Mouse (Mus musculus): ENCODE measurements around the gene Ankef1. TPM values are rescaled to one million over a fixed set of nuclear protein-coding genes. Genes with fewer than 3 reads are reported as not detected.

Ankef1 gene
- polyA plus RNA-seq, 1 experiment = not detected

GRCm38 (mm10) chr2:136511073-136511472 lies 9.4 kb downstream of the Ankef1 start:
- Histone ChIP-seq H3K4me1 (ENCODE audit: control insufficient read depth, insufficient read depth, low read length) (no peaks in the 10 kb centered on the region), H3K4me3 (ENCODE audit: insufficient read depth, low read length) (no peak overlapping the region), H3K27ac (ENCODE audit: insufficient read depth, low read depth, low read length) (no peak overlapping the region)
- no peak for TF ChIP-seq POLR2A (IDR thresholded peaks at IDR 0.05; ENCODE audit: borderline replicate concordance, low read depth, low read length)
- no peak for TF ChIP-seq CTCF (IDR thresholded peaks at IDR 0.05; ENCODE audit: low read depth, low read length)

DNA sequence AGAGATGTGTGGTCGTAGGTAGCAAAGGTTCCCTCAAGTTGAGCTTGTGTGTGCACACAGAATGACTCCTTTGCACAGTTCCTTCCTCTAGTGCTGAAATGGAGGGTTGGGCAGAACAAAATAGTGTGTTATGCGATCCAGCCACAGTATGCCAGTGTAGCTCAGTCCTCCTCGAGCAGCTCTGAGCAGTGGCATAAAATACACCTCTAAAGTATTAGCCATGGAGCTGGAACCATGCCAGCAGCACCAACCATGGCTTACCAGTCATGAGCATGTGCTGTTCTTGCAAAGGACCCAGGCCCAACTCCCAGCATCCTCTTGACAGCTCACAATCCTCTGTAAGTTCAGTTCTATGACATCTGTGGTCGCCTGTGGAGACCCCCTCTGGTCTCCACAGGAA lies 10.0 kb downstream of the Ankef1 start:
- H3K4me3 ChIP-seq (ENCODE audit: insufficient read depth, low read length) = no peak overlapping the region
- TF ChIP-seq CTCF (IDR thresholded peaks at IDR 0.05; ENCODE audit: low read depth, low read length) = no peak
- TF ChIP-seq POLR2A (IDR thresholded peaks at IDR 0.05; ENCODE audit: borderline replicate concordance, low read depth, low read length) = no peak
- no peak overlapping the region for H3K27ac ChIP-seq (ENCODE audit: insufficient read depth, low read depth, low read length)
- no peaks in the 10 kb centered on the region for H3K4me1 ChIP-seq (ENCODE audit: control insufficient read depth, insufficient read depth, low read length)

DNA sequence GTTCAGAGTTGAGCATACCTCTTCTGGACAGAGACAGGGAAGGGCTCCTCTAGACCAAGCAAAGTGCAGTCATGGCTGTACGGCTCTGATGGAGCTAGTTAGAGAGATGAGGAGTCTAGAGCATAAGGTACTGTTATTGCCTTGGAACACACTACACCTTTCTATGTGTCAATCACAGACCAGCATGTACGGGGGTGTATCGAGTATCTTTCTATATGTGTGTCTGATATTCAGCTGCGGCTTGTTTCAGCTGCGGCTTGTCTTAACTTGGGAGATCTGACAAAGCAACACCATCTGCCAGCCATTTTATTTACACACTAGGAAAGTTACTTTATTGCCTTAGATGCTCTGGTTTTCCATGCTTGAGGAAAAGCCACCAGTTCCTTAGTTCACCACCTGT lies 11.1 kb downstream of the Ankef1 start:
- no peak overlapping the region for H3K27ac ChIP-seq (ENCODE audit: insufficient read depth, low read depth, low read length)
- H3K4me3 ChIP-seq (ENCODE audit: insufficient read depth, low read length) = no peak overlapping the region
- no peaks in the 10 kb centered on the region for H3K4me1 ChIP-seq (ENCODE audit: control insufficient read depth, insufficient read depth, low read length)
- TF ChIP-seq POLR2A (IDR thresholded peaks at IDR 0.05; ENCODE audit: borderline replicate concordance, low read depth, low read length) = no peak

- Histone ChIP-seq H3K4me1 (ENCODE audit: control insufficient read depth, insufficient read depth, low read length) (no peaks in the 10 kb centered on the region), H3K4me3 (ENCODE audit: insufficient read depth, low read length) (no peak overlapping the region), H3K27ac (ENCODE audit: insufficient read depth, low read depth, low read length) (no peak overlapping the region)
- TF ChIP-seq CTCF (IDR thresholded peaks at IDR 0.05; ENCODE audit: low read depth, low read length) = no peak
- no peak for TF ChIP-seq POLR2A (IDR thresholded peaks at IDR 0.05; ENCODE audit: borderline replicate concordance, low read depth, low read length)
Observed at GRCm38 (mm10) chr2:136513806-136514205, 12.1 kb downstream of the Ankef1 start.

- H3K4me3 ChIP-seq (ENCODE audit: insufficient read depth, low read length) = no peak overlapping the region
- TF ChIP-seq CTCF (IDR thresholded peaks at IDR 0.05; ENCODE audit: low read depth, low read length) (no peak), POLR2A (IDR thresholded peaks at IDR 0.05; ENCODE audit: borderline replicate concordance, low read depth, low read length) (no peak)
- no peaks in the 10 kb centered on the region for H3K4me1 ChIP-seq (ENCODE audit: control insufficient read depth, insufficient read depth, low read length)
Observed at GRCm38 (mm10) chr2:136515501-136515900, 13.8 kb downstream of the Ankef1 start.

GRCm38 (mm10) chr2:136528937-136529336 lies 27.2 kb downstream of the Ankef1 start:
- no peak for TF ChIP-seq CTCF (IDR thresholded peaks at IDR 0.05; ENCODE audit: low read depth, low read length)
- TF ChIP-seq POLR2A (IDR thresholded peaks at IDR 0.05; ENCODE audit: borderline replicate concordance, low read depth, low read length) = no peak
- no peak overlapping the region for H3K27ac ChIP-seq (ENCODE audit: insufficient read depth, low read depth, low read length)
- no peaks in the 10 kb centered on the region for H3K4me1 ChIP-seq (ENCODE audit: control insufficient read depth, insufficient read depth, low read length)
- H3K4me3 ChIP-seq (ENCODE audit: insufficient read depth, low read length) = no peak overlapping the region

More at GRCm38 (mm10) chr2:136515501-136515900, 13.8 kb downstream of the Ankef1 start:
- no peak overlapping the region for H3K27ac ChIP-seq (ENCODE audit: insufficient read depth, low read depth, low read length)

DNA sequence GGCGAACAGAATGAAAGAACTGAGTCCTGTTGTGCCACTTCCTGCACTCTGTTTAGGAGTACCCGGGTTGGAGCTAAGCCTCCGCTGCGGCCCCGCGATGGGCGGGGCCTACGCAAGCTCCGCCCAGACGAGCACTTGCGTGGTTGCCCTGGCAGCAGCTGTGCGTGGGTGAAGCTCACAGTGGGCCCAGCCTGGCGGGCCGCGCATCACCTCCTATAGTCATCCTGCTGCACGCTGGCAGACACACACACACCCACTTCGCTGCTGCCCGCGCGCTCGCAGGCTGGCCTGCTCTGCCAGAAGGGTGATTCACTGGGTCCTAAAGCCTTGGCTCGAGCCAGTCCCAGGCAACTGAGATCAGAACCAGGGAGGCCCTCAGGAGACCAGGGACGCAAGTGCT lies 30.3 kb downstream of the Ankef1 start:
- peak overlapping the region; percentile 69 for H3K4me3 ChIP-seq (ENCODE audit: insufficient read depth, low read length)
- no peak for TF ChIP-seq POLR2A (IDR thresholded peaks at IDR 0.05; ENCODE audit: borderline replicate concordance, low read depth, low read length)
- TF ChIP-seq CTCF (IDR thresholded peaks at IDR 0.05; ENCODE audit: low read depth, low read length) = no peak

DNA sequence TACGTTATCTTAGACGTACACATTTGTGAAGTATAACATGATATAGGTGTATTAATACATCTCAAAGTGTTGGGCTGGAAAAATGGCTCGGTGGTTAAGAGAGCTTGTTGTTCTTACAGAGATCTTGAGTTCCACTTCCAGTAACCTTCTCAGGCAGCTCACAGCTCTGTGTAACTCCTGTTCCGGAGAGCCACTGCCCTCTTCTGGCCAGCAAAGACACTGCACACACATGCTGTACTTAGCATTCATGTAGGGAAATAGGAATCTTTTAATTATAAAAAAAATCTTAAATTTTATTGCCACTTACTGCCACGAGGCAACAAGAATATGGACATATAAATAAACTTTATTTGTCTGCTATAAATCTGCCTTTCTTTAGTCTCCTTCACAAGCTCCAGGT lies 56.3 kb downstream of the Ankef1 start:
- Histone ChIP-seq H3K27ac (ENCODE audit: insufficient read depth, low read depth, low read length) (no peak overlapping the region), H3K4me1 (ENCODE audit: control insufficient read depth, insufficient read depth, low read length) (no peaks in the 10 kb centered on the region), H3K4me3 (ENCODE audit: insufficient read depth, low read length) (no peak overlapping the region)
- no peak for TF ChIP-seq POLR2A (IDR thresholded peaks at IDR 0.05; ENCODE audit: borderline replicate concordance, low read depth, low read length)

More for the DNA sequence above, 30.3 kb downstream of the Ankef1 start:
- no peak overlapping the region for H3K27ac ChIP-seq (ENCODE audit: insufficient read depth, low read depth, low read length)
- no peaks in the 10 kb centered on the region for H3K4me1 ChIP-seq (ENCODE audit: control insufficient read depth, insufficient read depth, low read length)

DNA sequence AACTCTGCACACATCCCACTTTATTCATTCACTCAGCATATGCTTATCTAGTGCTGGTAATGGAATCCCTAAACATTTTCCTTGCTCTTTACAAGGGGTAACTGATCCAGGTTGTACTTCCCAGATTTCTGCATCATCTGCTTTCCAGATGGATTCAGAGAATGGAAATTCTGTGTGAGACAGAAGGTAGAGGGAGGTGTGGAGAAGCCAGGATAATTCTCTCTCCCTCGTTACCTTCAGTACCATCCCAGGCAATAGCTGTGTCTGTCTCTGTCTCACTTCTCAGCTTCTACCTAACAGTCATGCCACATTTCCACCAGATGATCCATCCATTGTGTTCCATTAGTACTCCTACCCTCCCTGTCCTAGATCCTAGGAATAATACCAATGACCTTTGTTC lies 60.6 kb downstream of the Ankef1 start:
- Histone ChIP-seq H3K4me1 (ENCODE audit: control insufficient read depth, insufficient read depth, low read length) (no peaks in the 10 kb centered on the region), H3K27ac (ENCODE audit: insufficient read depth, low read depth, low read length) (no peak overlapping the region)
- TF ChIP-seq CTCF (IDR thresholded peaks at IDR 0.05; ENCODE audit: low read depth, low read length) = no peak
- no peak for TF ChIP-seq POLR2A (IDR thresholded peaks at IDR 0.05; ENCODE audit: borderline replicate concordance, low read depth, low read length)

DNA sequence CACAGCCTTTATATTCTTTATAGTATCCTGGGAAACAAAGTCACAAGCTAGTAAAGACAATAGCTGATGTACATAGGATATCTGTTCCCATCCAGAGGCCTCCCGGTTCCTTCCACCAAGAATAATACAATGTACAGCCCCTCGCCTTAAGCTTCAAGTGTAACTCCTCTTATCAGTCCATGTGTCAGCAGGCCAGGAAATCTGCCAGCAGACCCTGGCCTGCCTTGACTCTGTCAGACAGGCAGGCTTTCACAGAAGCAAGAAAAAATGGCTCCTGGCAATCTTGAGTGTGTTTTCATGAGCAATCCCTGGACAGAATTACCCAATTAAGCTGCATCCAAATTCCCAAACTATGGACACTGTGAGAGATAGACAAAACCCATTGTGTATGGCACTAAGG lies 69.1 kb downstream of the Ankef1 start:
- TF ChIP-seq CTCF (IDR thresholded peaks at IDR 0.05; ENCODE audit: low read depth, low read length) (no peak), POLR2A (IDR thresholded peaks at IDR 0.05; ENCODE audit: borderline replicate concordance, low read depth, low read length) (no peak)
- no peak overlapping the region for H3K4me3 ChIP-seq (ENCODE audit: insufficient read depth, low read length)
- H3K27ac ChIP-seq (ENCODE audit: insufficient read depth, low read depth, low read length) = no peak overlapping the region
- no peaks in the 10 kb centered on the region for H3K4me1 ChIP-seq (ENCODE audit: control insufficient read depth, insufficient read depth, low read length)

More for the DNA sequence above, 60.6 kb downstream of the Ankef1 start:
- no peak overlapping the region for H3K4me3 ChIP-seq (ENCODE audit: insufficient read depth, low read length)

- no peaks in the 10 kb centered on the region for H3K4me1 ChIP-seq (ENCODE audit: control insufficient read depth, insufficient read depth, low read length)
- TF ChIP-seq POLR2A (IDR thresholded peaks at IDR 0.05; ENCODE audit: borderline replicate concordance, low read depth, low read length) (no peak), CTCF (IDR thresholded peaks at IDR 0.05; ENCODE audit: low read depth, low read length) (no peak)
- H3K27ac ChIP-seq (ENCODE audit: insufficient read depth, low read depth, low read length) = no peak overlapping the region
- H3K4me3 ChIP-seq (ENCODE audit: insufficient read depth, low read length) = no peak overlapping the region
Observed at GRCm38 (mm10) chr2:136582762-136583161, 81.1 kb downstream of the Ankef1 start.
